In the genomic region with DNA sequence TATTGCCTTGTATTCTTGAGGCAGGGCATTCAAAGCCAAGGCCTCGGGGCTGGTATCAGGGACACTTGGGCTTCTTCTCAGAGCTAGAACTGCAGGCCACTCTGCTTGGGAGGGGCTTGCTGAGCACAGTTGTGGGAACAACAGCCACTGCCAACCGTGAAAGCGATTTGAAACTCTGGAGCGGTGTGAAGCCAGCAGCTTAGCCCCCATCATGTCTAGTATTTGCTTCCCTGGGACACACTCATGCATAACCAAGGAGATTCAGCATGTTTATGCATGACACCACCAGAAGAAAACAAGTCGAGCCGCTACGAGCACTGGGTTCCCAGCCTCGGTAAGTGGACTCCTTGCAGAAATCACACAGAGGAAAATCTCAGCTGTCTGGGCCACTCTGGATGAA, we compare ENCODE assay signal across 28 mouse cellular contexts.
DNase-seq lines count a peak whose midpoint lies in the region; ATAC-seq and TF ChIP-seq lines count a peak whose summit lies in the region.
"Had no signal": no experiment of that assay in that cellular context is flagged by ENCODE, and none has a peak within 500 bp of the region (broad histone marks: within the 10 kb centered on the region; RNA-seq: fewer than 3 reads in every experiment).

No protein-coding gene starts in this region.

- intact Hi-C loops in left cerebral cortex, adult 2 months (cut with DNase I), result no loop called here

- H3K4me2 ChIP-seq in hindbrain, embryonic 14.5 days (replicated peaks), result no peak overlapping the region
- no peak overlapping the region for H3K4me2 ChIP-seq in midbrain, embryonic 13.5 days (replicated peaks)
- H3K4me2 ChIP-seq: heart, embryonic 12.5 days; limb, embryonic 13.5 days; liver, embryonic 11.5 days; lung, embryonic 15.5 days; neural tube, embryonic 13.5 days had no signal

- H3K4me3 ChIP-seq in hindbrain, embryonic 14.5 days (replicated peaks; ENCODE audit: low read length), result no peak overlapping the region
- H3K4me3 ChIP-seq in midbrain, embryonic 13.5 days (replicated peaks), result no peak overlapping the region
- no peak overlapping the region for H3K4me3 ChIP-seq in left cerebral cortex, adult 2 months
- H3K4me3 ChIP-seq: heart, embryonic 12.5 days; limb, embryonic 13.5 days; lung, embryonic 15.5 days; neural tube, embryonic 13.5 days had no signal

- no peak overlapping the region for H3K9ac ChIP-seq in hindbrain, embryonic 14.5 days
- no peak overlapping the region for H3K9ac ChIP-seq in midbrain, embryonic 13.5 days (replicated peaks)
- H3K9ac ChIP-seq: heart, embryonic 12.5 days; limb, embryonic 13.5 days; lung, embryonic 15.5 days; neural tube, embryonic 13.5 days had no signal

- H3K27ac ChIP-seq in hindbrain, embryonic 14.5 days, result no peak overlapping the region
- H3K27ac ChIP-seq in midbrain, embryonic 13.5 days, result peak overlapping the region; percentile 51
- H3K27ac ChIP-seq in left cerebral cortex, adult 2 months, result no peak overlapping the region
- H3K27ac ChIP-seq: limb, embryonic 13.5 days; lung, embryonic 15.5 days; neural tube, embryonic 13.5 days; stomach, postnatal 0 days had no signal

- peak; percentile 47; the same call in 1 of the 2 replicates for ATAC-seq in hindbrain, embryonic 14.5 days (ENCODE audit: low FRiP score)
- ATAC-seq in midbrain, embryonic 13.5 days, result peak; percentile 65
- ATAC-seq: inflammation-experienced regulatory T-cells, adult 6 months had no signal

- WGBS in hindbrain, embryonic 14.5 days, result 29% methylated on average over 8 of the region's 8 CpGs
- 33% methylated on average over 8 of the region's 8 CpGs for WGBS in midbrain, embryonic 13.5 days

- H3K4me1 ChIP-seq in hindbrain, embryonic 14.5 days (replicated peaks; ENCODE audit: control insufficient read depth, insufficient read depth, low read length), result peaks cover 9% of the 10 kb centered on the region; the same call in 1 of the 2 replicates
- H3K4me1 ChIP-seq in midbrain, embryonic 13.5 days (replicated peaks), result peaks cover 25% of the 10 kb centered on the region
- H3K4me1 ChIP-seq: heart, embryonic 12.5 days; limb, embryonic 13.5 days; lung, embryonic 15.5 days had no signal

- no peaks in the 10 kb centered on the region for H3K36me3 ChIP-seq in hindbrain, embryonic 14.5 days (replicated peaks; ENCODE audit: control insufficient read depth, insufficient read depth)
- H3K36me3 ChIP-seq in midbrain, embryonic 13.5 days, result no peaks in the 10 kb centered on the region
- H3K36me3 ChIP-seq: heart, embryonic 12.5 days; limb, embryonic 13.5 days; lung, embryonic 15.5 days; neural tube, embryonic 13.5 days had no signal

- TF ChIP-seq CTCF in left cerebral cortex, adult 2 months (IDR thresholded peaks at IDR 0.05), result no peak

- no peaks in the 10 kb centered on the region for H3K9me3 ChIP-seq in hindbrain, embryonic 14.5 days (ENCODE audit: control insufficient read depth, low read length)
- H3K9me3 ChIP-seq in midbrain, embryonic 13.5 days, result no peaks in the 10 kb centered on the region
- H3K9me3 ChIP-seq: heart, embryonic 12.5 days; limb, embryonic 13.5 days; lung, embryonic 15.5 days; neural tube, embryonic 13.5 days had no signal

- peak; percentile 19 for DNase-seq in retina, postnatal 1 day
- DNase-seq in retina, embryonic 14.5 days (ENCODE audit: low spot score), result no peak
- no peak for DNase-seq in hindbrain, embryonic 14.5 days (ENCODE audit: low spot score)
- no peak for DNase-seq in gastrocnemius, postnatal 10 days
- DNase-seq in left cerebral cortex, adult 2 months (ENCODE audit: extremely low spot score in 1 of 2, low spot score in 2 of 2), result no peak
- no peak for DNase-seq in embryo, embryonic 9.5 days (ENCODE audit: extremely low spot score)
- DNase-seq: adrenal gland, adult 2 months; adrenal gland, postnatal 36 days; B cell, adult 2 months; cerebellum, adult 8-10 months; cerebellum, postnatal 25 days; gastrocnemius, postnatal 25 days; heart, adult 11 months; heart, postnatal 4 days; kidney, adult 11 months; kidney, postnatal 14 days; right cerebral cortex, adult 18-20 months; spleen, adult 18-20 months; thymus, adult 2 months; thymus, postnatal 36 days had no signal

- no peaks in the 10 kb centered on the region for H3K27me3 ChIP-seq in hindbrain, embryonic 14.5 days (ENCODE audit: control insufficient read depth, insufficient read depth, low read length)
- H3K27me3 ChIP-seq in midbrain, embryonic 13.5 days, result no peaks in the 10 kb centered on the region
- H3K27me3 ChIP-seq: heart, embryonic 12.5 days; lung, embryonic 15.5 days; neural tube, embryonic 13.5 days had no signal
